Mouse (Mus musculus) CH12.LX (cell line): ENCODE measurements around the gene Pdcd4.

Experiments
- CTCF ChIP-seq, 2 experiments: IDR thresholded peaks in 1 of 2; conservative IDR thresholded peaks in 1 of 2; 2 replicates each; pipeline ENCODE4 v1.5.1; 2011 to 2012; ENCODE audit warnings: low read depth in 2 of 2, low read length in 2 of 2, improper control_type of control experiment in 1 of 2, inconsistent platforms in 1 of 2, mild to moderate bottlenecking in 1 of 2, moderate library complexity in 1 of 2
- MAFK ChIP-seq: IDR thresholded peaks from 2 replicates; pipeline ENCODE4 v1.6.1; 2011; ENCODE audit warnings: low read length, improper control_type of control experiment; ENCODE audit not compliant: insufficient replicate concordance
- POLR2A ChIP-seq: IDR thresholded peaks from 2 replicates; pipeline ENCODE4 v1.6.1; 2011; ENCODE audit warnings: low read depth, mild to moderate bottlenecking, improper control_type of control experiment, low read length

DNA sequence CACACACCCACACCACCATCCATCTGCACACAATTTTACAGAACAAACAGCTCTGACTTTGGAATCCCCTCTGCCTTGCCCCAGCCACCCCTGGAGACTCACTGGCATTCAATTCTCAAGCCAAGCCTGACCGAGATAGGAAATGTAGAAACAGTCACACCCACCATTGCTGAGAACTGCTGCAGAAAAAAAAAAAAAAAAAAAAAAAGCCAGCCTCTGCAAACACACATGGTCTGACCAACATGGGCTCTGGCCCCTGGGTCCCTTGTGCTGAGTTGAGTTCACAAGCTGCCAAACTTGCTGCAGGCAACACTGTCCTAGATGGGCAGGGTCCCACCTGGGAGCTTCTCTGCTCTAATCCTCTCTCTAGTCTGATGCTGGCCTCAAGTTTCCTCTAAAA lies 14.3 kb upstream of the Pdcd4 start:
- TF ChIP-seq MAFK = no peak
- no peak for TF ChIP-seq CTCF (conservative IDR thresholded peaks at IDR 0.05 in 1 of 2, IDR thresholded peaks at IDR 0.05 in 1 of 2; ENCODE audit: low read depth in 2 of 2, low read length in 2 of 2)
- no peak for TF ChIP-seq POLR2A
